ENCODE assay signal across 8 mouse cellular contexts in genomic region chr17:3570876-3571275, GRCm38 (mm10). TPM values are rescaled to one million over a fixed set of nuclear protein-coding genes. Genes with fewer than 3 reads are reported as not detected.
DNase-seq lines count a peak whose midpoint lies in the region; ATAC-seq and TF ChIP-seq lines count a peak whose summit lies in the region.

No protein-coding gene starts in this region.

- 3% methylated on average over 12 of the region's 12 CpGs for WGBS in kidney, adult 2 months
- 5% methylated on average over 12 of the region's 12 CpGs for WGBS in limb, embryonic 12.5 days
- 4% methylated on average over 12 of the region's 12 CpGs for WGBS in neural tube, embryonic 13.5 days

- peak overlapping the region; percentile 31 for H3K4me2 ChIP-seq in limb, embryonic 12.5 days
- H3K4me2 ChIP-seq in neural tube, embryonic 13.5 days: 0 out of 2 replicates have a peak overlapping the region, but pooled peaks have one; percentile 32

- no peaks in the 10 kb centered on the region for H3K27me3 ChIP-seq in kidney, adult 2 months (replicated peaks; ENCODE audit: control insufficient read depth, insufficient read depth, low read length)
- H3K27me3 ChIP-seq in limb, embryonic 12.5 days: no peaks in the 10 kb centered on the region
- H3K27me3 ChIP-seq in neural tube, embryonic 13.5 days: no peaks in the 10 kb centered on the region

- no peak overlapping the region for H3K9ac ChIP-seq in limb, embryonic 12.5 days (replicated peaks)
- no peak overlapping the region for H3K9ac ChIP-seq in neural tube, embryonic 13.5 days

- H3K4me1 ChIP-seq in kidney, adult 2 months (ENCODE audit: control insufficient read depth, insufficient read depth, low read length): no peaks in the 10 kb centered on the region
- H3K4me1 ChIP-seq in limb, embryonic 12.5 days (replicated peaks): no peaks in the 10 kb centered on the region
- 0 out of 2 replicates have a peak, but pooled peaks cover 2% of the 10 kb centered on the region for H3K4me1 ChIP-seq in neural tube, embryonic 13.5 days (replicated peaks)

- H3K4me3 ChIP-seq in kidney, adult 2 months (ENCODE audit: insufficient read depth, low read depth, low read length): no peak overlapping the region
- H3K4me3 ChIP-seq in limb, embryonic 12.5 days (replicated peaks): no peak overlapping the region
- no peak overlapping the region for H3K4me3 ChIP-seq in neural tube, embryonic 13.5 days

- TF ChIP-seq POLR2A in kidney, adult 2 months (IDR thresholded peaks at IDR 0.05; ENCODE audit: low read depth, low read length): no peak

- ATAC-seq in limb, embryonic 12.5 days (ENCODE audit: insufficient number of reproducible peaks, insufficient read depth, low FRiP score, low TSS enrichment, low read depth): no peak
- no peak for ATAC-seq in neural tube, embryonic 13.5 days (ENCODE audit: low read depth)

- no peak overlapping the region for H3K27ac ChIP-seq in kidney, adult 2 months (ENCODE audit: insufficient read depth, low read depth, low read length)
- H3K27ac ChIP-seq in limb, embryonic 12.5 days: no peak overlapping the region
- no peak overlapping the region for H3K27ac ChIP-seq in neural tube, embryonic 13.5 days (replicated peaks)

- peak; percentile 85 for TF ChIP-seq CTCF in kidney, adult 2 months (conservative IDR thresholded peaks at IDR 0.05; ENCODE audit: insufficient read depth, insufficient read length, low read depth, low read length)

- no peaks in the 10 kb centered on the region for H3K9me3 ChIP-seq in limb, embryonic 12.5 days
- no peaks in the 10 kb centered on the region for H3K9me3 ChIP-seq in neural tube, embryonic 13.5 days

- no peaks in the 10 kb centered on the region for H3K36me3 ChIP-seq in kidney, adult 2 months (ENCODE audit: control insufficient read depth, insufficient read depth, low read length)
- no peaks in the 10 kb centered on the region for H3K36me3 ChIP-seq in limb, embryonic 12.5 days
- no peaks in the 10 kb centered on the region for H3K36me3 ChIP-seq in neural tube, embryonic 13.5 days

- DNase-seq in 416B (ENCODE audit: low read depth) (peak; percentile 60), adipocyte (ENCODE audit: low spot score) (peak; percentile 87)
- DNase-seq in embryo, embryonic 11 days: peak; percentile 85
- peak; percentile 10 for DNase-seq in gonadal fat pad, adult 2 months (ENCODE audit: low read depth)
- peak; percentile 73 for DNase-seq in kidney, adult 2 months
- DNase-seq in thymus, postnatal 25 days: peak; percentile 33

RNA-seq across cellular contexts. Expression of gene Tfb1m, which starts 13.3 kb away (rescaled TPM):
- 4.5 and 5.0 TPM in 2 replicates for polyA plus RNA-seq in gonadal fat pad, adult 2 months (2012; rRNA removed)
- 3.8 and 4.8 TPM in 2 replicates for polyA plus RNA-seq in kidney, adult 2 months (2012; rRNA removed)
- 18.8 and 21.1 TPM in 2 replicates for polyA plus RNA-seq in limb, embryonic 12.5 days (2016; fragmentation: Nextera tagmentation; extraction: Ambion mirVana)
- 15.8 and 16.5 TPM in 2 replicates for polyA plus RNA-seq in neural tube, embryonic 13.5 days (2015; fragmentation: Nextera tagmentation; extraction: Ambion mirVana)

RNA-seq across cellular contexts. Expression of gene Cldn20, which starts 38.5 kb away (rescaled TPM):
- polyA plus RNA-seq in gonadal fat pad, adult 2 months (2012; rRNA removed): 0.26 TPM in 1 of 2 replicates, not detected in the other
- polyA plus RNA-seq in kidney, adult 2 months (2012; rRNA removed): 0.48 TPM in 1 of 2 replicates, not detected in the other
- polyA plus RNA-seq in limb, embryonic 12.5 days (2016; fragmentation: Nextera tagmentation; extraction: Ambion mirVana): not detected in 2 replicates
- polyA plus RNA-seq in neural tube, embryonic 13.5 days (2015; fragmentation: Nextera tagmentation; extraction: Ambion mirVana): 0.66 TPM in 1 of 2 replicates, not detected in the other

Comparison
In these comparisons a context has a peak if more than half of its experiments do, and no peak if none do; other contexts are left out.
1. DNase-seq: peak in every context shown above with its lines; median percentile 87 in adipocyte; 85 in embryo, embryonic 11 days; 73 in kidney, adult 2 months; 60 in 416B; 33 in thymus, postnatal 25 days; 10 in gonadal fat pad, adult 2 months.